Mouse (Mus musculus) limb, embryonic 14.5 days (tissue): ENCODE data around the gene Qdpr. TPM values are rescaled to one million over a fixed set of nuclear protein-coding genes. Genes with fewer than 3 reads are reported as not detected.
A peak's percentile ranks its signal among the peaks of the same experiment; 100 is the strongest.
"Not testable (repeated sequence)": the region's sequence is repeated elsewhere in the genome, so short reads cannot be mapped to it uniquely, and the experiment has no call there.

Experiments
- ATAC-seq: fragments of 200-750 bp; cut with Nextera tagmentation; 2 replicates; pipeline ENCODE4 v1.8.0; 2017; ENCODE audit warnings: low read depth, moderate number of reproducible peaks, moderate TSS enrichment; ENCODE audit not compliant: low FRiP score
- DNase-seq: peaks from one replicate; pipeline ENCODE4 v3.0.0-alpha.2; 2015; ENCODE audit warnings: low spot score
- H3K27ac ChIP-seq: fragments of 300-500 bp; sonication (generic); replicated peaks from 2 replicates; pipeline ENCODE4 v1.5.1; 2014; ENCODE audit warnings: low read depth, mild to moderate bottlenecking, low read length, moderate library complexity, mixed read lengths
- H3K27me3 ChIP-seq: fragments of 300-500 bp; sonication (generic); 2 replicates; pipeline ENCODE4 v1.6.1; 2014; ENCODE audit warnings: low read length, mixed read lengths; ENCODE audit not compliant: control insufficient read depth, insufficient read depth
- H3K36me3 ChIP-seq: fragments of 300-500 bp; sonication (generic); 2 replicates; pipeline ENCODE4 v1.6.1; 2014; ENCODE audit warnings: mild to moderate bottlenecking, low read length, moderate library complexity, mixed read lengths; ENCODE audit not compliant: control insufficient read depth, insufficient read depth
- H3K4me1 ChIP-seq: fragments of 300-500 bp; sonication (generic); 2 replicates; pipeline ENCODE4 v1.6.1; 2014; ENCODE audit warnings: antibody characterized with exemption, low read length, mixed read lengths; ENCODE audit not compliant: control insufficient read depth, insufficient read depth
- H3K4me2 ChIP-seq: fragments of 300-500 bp; sonication (generic); replicated peaks from 2 replicates; pipeline ENCODE4 v1.6.1; 2014; ENCODE audit warnings: low read depth, mild to moderate bottlenecking, low read length, moderate library complexity; ENCODE audit not compliant: severe bottlenecking
- H3K4me3 ChIP-seq: fragments of 300-500 bp; sonication (generic); replicated peaks from 2 replicates; pipeline ENCODE4 v1.5.1; 2014; ENCODE audit warnings: low read length
- H3K9ac ChIP-seq: fragments of 300-500 bp; sonication (generic); 2 replicates; pipeline ENCODE4 v1.6.1; 2014; ENCODE audit warnings: mild to moderate bottlenecking, low read depth, low read length, moderate library complexity; ENCODE audit not compliant: severe bottlenecking
- H3K9me3 ChIP-seq: fragments of 300-500 bp; sonication (generic); 2 replicates; pipeline ENCODE4 v1.6.1; 2016; ENCODE audit warnings: low read length; ENCODE audit not compliant: control insufficient read depth
- POLR2A ChIP-seq: fragments of 200-500 bp; IDR thresholded peaks from 2 replicates; pipeline ENCODE4 v1.8.0; 2012; ENCODE audit warnings: inconsistent platforms, mild to moderate bottlenecking, moderate library complexity, borderline replicate concordance; ENCODE audit not compliant: insufficient read depth, insufficient read length; ENCODE audit errors: extremely low read depth
- WGBS: fragments of 180-500 bp; shearing (Covaris S2); extraction: QIAGEN DNeasy Blood & Tissue Kit; methylation state at CpG from one replicate; pipeline ENCODE4 v1.1.7; 2014; 5-methylcytosine and 5-hydroxymethylcytosine counted together
- polyA plus RNA-seq, 2 experiments: library from polyadenylated mRNA; depleted of rRNA in 1 of 2; stranded (reverse) in 1 of 2; unstranded in 1 of 2; fragments of >200 nt; fragmentation: Nextera tagmentation in 1 of 2; extraction: Ambion mirVana in 1 of 2; gene quantifications; 2 replicates each; pipeline versions ENCODE4 v1.2.1 to v1.2.3; 2012 to 2014

Gene Qdpr
- polyA plus RNA-seq, 2 experiments = 64.5 to 96.1 TPM

GRCm38 (mm10) chr5:45426416-45427034 is 23.5 kb downstream of the Qdpr start:
- TF ChIP-seq POLR2A = no peak
- no peaks in the 10 kb centered on the region for H3K9me3 ChIP-seq
- no peaks in the 10 kb centered on the region for H3K36me3 ChIP-seq
- no peak overlapping the region for H3K27ac ChIP-seq
- ATAC-seq (no peak), DNase-seq (no peak)
- no peak overlapping the region for H3K4me2 ChIP-seq
- no peak overlapping the region for H3K4me3 ChIP-seq
- H3K9ac ChIP-seq = no peak overlapping the region
- WGBS = 67% methylated on average over 1 of the region's 1 CpGs
- no peaks in the 10 kb centered on the region for H3K27me3 ChIP-seq
- H3K4me1 ChIP-seq = no peaks in the 10 kb centered on the region; the same call in 1 of the 2 replicates

- not testable (repeated sequence) for H3K36me3 ChIP-seq, H3K4me3 ChIP-seq, H3K4me2 ChIP-seq, H3K4me1 ChIP-seq, H3K27me3 ChIP-seq, H3K9me3 ChIP-seq, H3K27ac ChIP-seq, H3K9ac ChIP-seq, ATAC-seq, DNase-seq
- 62% methylated on average over 1 of the region's 1 CpGs for WGBS
Measured at GRCm38 (mm10) chr5:45425771-45426170, 24.3 kb downstream of the Qdpr start.

GRCm38 (mm10) chr5:45424021-45424886 is 25.8 kb downstream of the Qdpr start:
- DNase-seq = peak; percentile 64
- Histone ChIP-seq H3K36me3 (no peaks in the 10 kb centered on the region), H3K4me2 (no peak overlapping the region), H3K27ac (no peak overlapping the region), H3K27me3 (no peaks in the 10 kb centered on the region), H3K9ac (no peak overlapping the region), H3K4me3 (no peak overlapping the region), H3K9me3 (no peaks in the 10 kb centered on the region), H3K4me1 (no peaks in the 10 kb centered on the region; the same call in 1 of the 2 replicates)
- 40% methylated on average over 8 of the region's 8 CpGs for WGBS
- peak; percentile 68; the same call in 1 of the 2 replicates for ATAC-seq
- no peak for TF ChIP-seq POLR2A

GRCm38 (mm10) chr5:45421881-45422844 is 27.9 kb downstream of the Qdpr start:
- ATAC-seq = no peak
- Histone ChIP-seq H3K9me3 (no peaks in the 10 kb centered on the region), H3K4me1 (no peaks in the 10 kb centered on the region; the same call in 1 of the 2 replicates), H3K27me3 (no peaks in the 10 kb centered on the region), H3K36me3 (no peaks in the 10 kb centered on the region), H3K4me2 (no peak overlapping the region), H3K27ac (no peak overlapping the region), H3K9ac (no peak overlapping the region), H3K4me3 (no peak overlapping the region)
- WGBS = 59% methylated on average over 12 of the region's 12 CpGs
- no peak for DNase-seq
- no peak for TF ChIP-seq POLR2A
